Mouse (Mus musculus) intestine, postnatal 0 days (tissue): ENCODE results near the gene Fam69b. TPM values are rescaled to one million over a fixed set of nuclear protein-coding genes. Genes with fewer than 3 reads are reported as not detected.

Experiments used
- ATAC-seq: fragments of 200-750 bp; cut with Nextera tagmentation; 2 replicates; pipeline ENCODE4 v1.8.0; 2017; ENCODE audit warnings: mild to moderate bottlenecking, moderate TSS enrichment, moderate library complexity
- H3K27ac ChIP-seq: fragments of 300-500 bp; sonication (generic); 2 replicates; pipeline ENCODE4 v1.5.1; 2014; ENCODE audit warnings: mild to moderate bottlenecking, low read depth, low read length, moderate library complexity
- H3K27me3 ChIP-seq: fragments of 300-500 bp; sonication (generic); replicated peaks from 2 replicates; pipeline ENCODE4 v1.6.1; 2014; ENCODE audit warnings: low read length, mixed read lengths; ENCODE audit not compliant: control insufficient read depth, insufficient read depth
- H3K36me3 ChIP-seq: fragments of 300-500 bp; sonication (generic); 2 replicates; pipeline ENCODE4 v1.6.1; 2014; ENCODE audit warnings: mild to moderate bottlenecking, moderate library complexity; ENCODE audit not compliant: control insufficient read depth, insufficient read depth
- H3K4me1 ChIP-seq: fragments of 300-500 bp; sonication (generic); replicated peaks from 2 replicates; pipeline ENCODE4 v1.6.1; 2014; ENCODE audit warnings: antibody characterized with exemption, low read length, mixed read lengths; ENCODE audit not compliant: control insufficient read depth, insufficient read depth
- H3K4me2 ChIP-seq: fragments of 300-500 bp; sonication (generic); replicated peaks from 2 replicates; pipeline ENCODE4 v1.6.1; 2014; ENCODE audit warnings: low read depth, mild to moderate bottlenecking, moderate library complexity
- H3K4me3 ChIP-seq: fragments of 300-500 bp; sonication (generic); 2 replicates; pipeline ENCODE4 v1.5.1; 2014; ENCODE audit warnings: low read depth, low read length
- H3K9ac ChIP-seq: fragments of 300-500 bp; sonication (generic); 2 replicates; pipeline ENCODE4 v1.6.1; 2014; ENCODE audit warnings: mild to moderate bottlenecking, low read depth, low read length
- H3K9me3 ChIP-seq: fragments of 300-500 bp; sonication (generic); 2 replicates; pipeline ENCODE4 v1.6.1; 2016; ENCODE audit warnings: mixed run types; ENCODE audit not compliant: control insufficient read depth
- CTCF ChIP-seq: sonication (generic); IDR thresholded peaks from 2 replicates; pipeline ENCODE4 v1.5.1; 2016; ENCODE audit warnings: low read depth, mild to moderate bottlenecking, control low read depth, antibody characterized with exemption, moderate library complexity
- WGBS: fragments of 180-500 bp; shearing (Covaris S2); extraction: QIAGEN DNeasy Blood & Tissue Kit; methylation state at CpG from one replicate; pipeline ENCODE4 v1.1.7; 2014; 5-methylcytosine and 5-hydroxymethylcytosine counted together
- polyA plus RNA-seq: library from polyadenylated mRNA; unstranded; fragments of >200 nt; fragmentation: Nextera tagmentation; extraction: Ambion mirVana; gene quantifications from 2 replicates; pipeline ENCODE4 v1.2.1, GENCODE M21; 2015

Fam69b gene
- polyA plus RNA-seq, 1 experiment from 2014 or later: 6.9 TPM

- Histone ChIP-seq H3K9me3 (no peaks in the 10 kb centered on the region), H3K4me2 (no peak overlapping the region), H3K27me3 (no peaks in the 10 kb centered on the region), H3K4me3 (no peak overlapping the region), H3K27ac (peak overlapping the region; percentile 46; the same call in 1 of the 2 replicates), H3K9ac (no peak overlapping the region), H3K36me3 (no peaks in the 10 kb centered on the region), H3K4me1 (peaks cover 6% of the 10 kb centered on the region; the same call in 1 of the 2 replicates)
- peak; percentile 7; the same call in 1 of the 2 replicates for ATAC-seq
- 0 out of 2 replicates have a peak, but pooled peaks have one; percentile 16 for TF ChIP-seq CTCF
- WGBS: 41% methylated on average over 6 of the region's 6 CpGs
These were observed 21.0 kb upstream of the Fam69b start for GRCm38 (mm10) chr2:26607056-26607910.

- Histone ChIP-seq H3K27ac (peak overlapping the region; percentile 21; the same call in 1 of the 2 replicates), H3K9ac (no peak overlapping the region), H3K27me3 (no peaks in the 10 kb centered on the region), H3K36me3 (no peaks in the 10 kb centered on the region), H3K4me1 (peaks cover 6% of the 10 kb centered on the region; the same call in 1 of the 2 replicates), H3K9me3 (no peaks in the 10 kb centered on the region), H3K4me3 (no peak overlapping the region), H3K4me2 (no peak overlapping the region)
- no peak for ATAC-seq
- TF ChIP-seq CTCF: no peak
These were observed 19.5 kb upstream of the Fam69b start for GRCm38 (mm10) chr2:26608781-26609180.

- Histone ChIP-seq H3K9me3 (no peaks in the 10 kb centered on the region), H3K9ac (no peak overlapping the region; the same call in 1 of the 2 replicates), H3K27ac (peak overlapping the region; percentile 21; the same call in 1 of the 2 replicates), H3K4me3 (no peak overlapping the region), H3K27me3 (no peaks in the 10 kb centered on the region), H3K36me3 (no peaks in the 10 kb centered on the region), H3K4me2 (no peak overlapping the region), H3K4me1 (peaks cover 6% of the 10 kb centered on the region; the same call in 1 of the 2 replicates)
- no peak for ATAC-seq
- no peak for TF ChIP-seq CTCF
These were observed 19.0 kb upstream of the Fam69b start for GRCm38 (mm10) chr2:26609261-26609661.

GRCm38 (mm10) chr2:26610526-26610925 lies 17.7 kb upstream of the Fam69b start:
- no peaks in the 10 kb centered on the region for H3K36me3 ChIP-seq
- H3K9ac ChIP-seq: no peak overlapping the region
- H3K27me3 ChIP-seq: no peaks in the 10 kb centered on the region
- TF ChIP-seq CTCF: no peak
- peaks cover 6% of the 10 kb centered on the region; the same call in 1 of the 2 replicates for H3K4me1 ChIP-seq
- 84% methylated on average over 3 of the region's 3 CpGs for WGBS
- H3K4me2 ChIP-seq: no peak overlapping the region
- peak overlapping the region; percentile 46 for H3K27ac ChIP-seq
- no peaks in the 10 kb centered on the region for H3K9me3 ChIP-seq
- ATAC-seq: 0 out of 2 replicates have a peak, but pooled peaks have one; percentile 1
- H3K4me3 ChIP-seq: no peak overlapping the region

DNA sequence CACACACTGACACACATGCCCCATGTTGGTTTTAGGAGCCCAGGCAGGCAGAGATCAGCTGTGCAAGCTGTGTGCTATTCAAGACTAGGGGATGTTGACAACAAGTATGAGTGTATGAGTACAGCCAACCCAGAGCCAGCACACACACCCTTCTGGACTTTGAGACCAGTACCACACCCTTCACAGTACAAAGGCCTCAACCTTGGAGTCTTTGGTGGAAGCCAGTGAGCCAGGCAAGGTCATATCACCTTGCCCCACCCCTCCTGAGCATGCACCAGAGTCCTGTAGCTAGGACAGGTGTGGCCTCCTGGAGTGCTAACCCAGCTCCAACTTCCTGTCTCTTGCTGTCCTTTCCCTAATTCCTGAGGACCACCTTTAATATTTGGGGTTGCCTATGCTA lies 17.2 kb upstream of the Fam69b start:
- ATAC-seq: peak; percentile 92
- H3K27ac ChIP-seq: peak overlapping the region; percentile 71

GRCm38 (mm10) chr2:26611896-26612295 lies 16.4 kb upstream of the Fam69b start:
- TF ChIP-seq CTCF: no peak
- H3K4me2 ChIP-seq: no peak overlapping the region
- peaks cover 6% of the 10 kb centered on the region; the same call in 1 of the 2 replicates for H3K4me1 ChIP-seq
- H3K4me3 ChIP-seq: no peak overlapping the region
- H3K27me3 ChIP-seq: no peaks in the 10 kb centered on the region
- ATAC-seq: no peak
- no peaks in the 10 kb centered on the region for H3K36me3 ChIP-seq
- H3K9me3 ChIP-seq: no peaks in the 10 kb centered on the region
- no peak overlapping the region for H3K9ac ChIP-seq
- H3K27ac ChIP-seq: peak overlapping the region; percentile 71

More for the DNA sequence above, 17.2 kb upstream of the Fam69b start:
- TF ChIP-seq CTCF: no peak
- H3K9ac ChIP-seq: no peak overlapping the region
- H3K4me3 ChIP-seq: no peak overlapping the region
- no peak overlapping the region for H3K4me2 ChIP-seq
- H3K4me1 ChIP-seq: peaks cover 6% of the 10 kb centered on the region; the same call in 1 of the 2 replicates
- no peaks in the 10 kb centered on the region for H3K27me3 ChIP-seq
- H3K36me3 ChIP-seq: no peaks in the 10 kb centered on the region
- H3K9me3 ChIP-seq: no peaks in the 10 kb centered on the region
